Mouse (Mus musculus) G1E-ER4 (cell line): ENCODE data around the gene Ttc29. TPM values are rescaled to one million over a fixed set of nuclear protein-coding genes. Genes with fewer than 3 reads are reported as not detected.

Source experiments
- GATA1 ChIP-seq: IDR thresholded peaks from one replicate; pipeline ENCODE4 v1.8.0; 2012; ENCODE audit warnings: low read length, inconsistent platforms
- polyA plus RNA-seq: library from polyadenylated mRNA; stranded (reverse); fragments of >175 nt; gene quantifications from 2 replicates; pipeline ENCODE4 v1.2.3, GENCODE M21; 2012

The Ttc29 gene
- polyA plus RNA-seq, 1 experiment: not detected

DNA sequence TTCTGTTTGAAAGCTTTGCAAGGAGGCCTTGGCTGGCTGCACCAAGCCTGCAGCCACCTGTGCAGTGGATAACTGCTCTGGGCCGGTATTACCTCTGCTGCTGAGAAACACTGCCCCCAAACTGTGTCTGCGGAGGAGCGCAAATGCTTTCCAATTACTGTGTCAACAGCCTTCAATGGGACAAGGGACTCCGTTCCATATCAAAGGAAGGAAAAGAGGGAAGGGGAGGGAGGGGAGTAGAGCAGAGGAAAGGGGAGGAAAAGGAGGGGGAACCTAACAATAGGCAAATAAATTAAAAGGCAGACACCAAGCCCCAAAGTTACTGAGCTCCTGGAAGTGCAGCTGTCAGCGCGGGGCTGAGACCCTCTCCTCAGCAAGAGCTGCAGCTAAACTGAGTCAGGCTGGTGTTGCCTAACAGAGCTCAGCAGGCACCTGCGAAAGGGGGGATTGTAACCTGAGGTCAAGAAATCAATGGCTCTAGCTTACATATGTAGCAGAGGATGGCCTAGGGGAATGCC is 54.9 kb downstream of the Ttc29 start:
- no peak for TF ChIP-seq GATA1

DNA sequence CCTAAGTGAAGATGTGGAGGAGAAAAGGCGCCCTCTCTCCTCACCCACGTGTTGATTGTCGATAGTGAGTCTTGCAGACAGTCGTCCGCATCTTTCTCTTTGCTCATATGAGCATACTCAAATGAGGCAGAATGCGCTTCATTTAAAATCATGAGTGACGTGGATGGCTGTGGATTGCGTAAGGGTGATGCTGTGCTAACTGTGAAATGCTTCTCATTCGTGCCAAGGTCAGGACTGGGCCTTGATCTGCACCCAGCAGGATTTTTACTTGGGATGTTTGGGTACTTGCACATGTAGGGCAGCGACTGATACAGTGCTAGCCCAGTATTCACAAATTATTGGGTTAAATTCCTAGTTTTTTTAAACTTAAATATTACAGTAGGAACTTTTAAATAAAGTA is 56.2 kb downstream of the Ttc29 start:
- no peak for TF ChIP-seq GATA1

- TF ChIP-seq GATA1: no peak
These were observed 58.3 kb downstream of the Ttc29 start for GRCm38 (mm10) chr8:78271391-78271790.

- TF ChIP-seq GATA1: no peak
These were observed 63.0 kb downstream of the Ttc29 start for GRCm38 (mm10) chr8:78276120-78276519.

- TF ChIP-seq GATA1: no peak
These were observed 64.3 kb downstream of the Ttc29 start for GRCm38 (mm10) chr8:78277411-78277810.

- TF ChIP-seq GATA1: no peak
These were observed 65.5 kb downstream of the Ttc29 start for GRCm38 (mm10) chr8:78278598-78278997.

- TF ChIP-seq GATA1: no peak
These were observed 71.7 kb downstream of the Ttc29 start for GRCm38 (mm10) chr8:78284805-78285204.

DNA sequence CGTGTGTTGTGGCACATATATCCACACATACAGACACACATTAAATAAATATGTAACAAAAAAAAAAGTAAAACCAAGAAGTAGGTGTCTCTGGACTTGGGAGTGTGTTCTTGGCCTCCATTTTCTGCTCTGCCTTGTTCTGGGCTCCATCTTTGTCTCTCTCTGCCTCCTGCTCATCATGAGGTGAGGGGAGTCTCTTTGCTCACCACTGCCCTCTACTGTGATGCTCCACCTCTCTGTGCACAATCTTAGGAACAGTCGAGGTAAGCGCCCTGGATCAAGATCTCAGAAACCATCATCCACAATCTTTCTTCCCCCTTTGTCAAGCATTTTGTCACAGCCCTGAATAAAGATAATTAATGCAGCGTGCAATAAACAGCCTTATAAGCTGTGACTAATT is 72.3 kb downstream of the Ttc29 start:
- no peak for TF ChIP-seq GATA1

- no peak for TF ChIP-seq GATA1
These were observed 76.4 kb downstream of the Ttc29 start for GRCm38 (mm10) chr8:78289374-78289971.

- TF ChIP-seq GATA1: no peak
These were observed 77.2 kb downstream of the Ttc29 start for GRCm38 (mm10) chr8:78290274-78290673.

- TF ChIP-seq GATA1: no peak
These were observed 82.4 kb downstream of the Ttc29 start for GRCm38 (mm10) chr8:78295494-78295893.

- TF ChIP-seq GATA1: no peak
These were observed 90.5 kb downstream of the Ttc29 start for GRCm38 (mm10) chr8:78303579-78303978.

DNA sequence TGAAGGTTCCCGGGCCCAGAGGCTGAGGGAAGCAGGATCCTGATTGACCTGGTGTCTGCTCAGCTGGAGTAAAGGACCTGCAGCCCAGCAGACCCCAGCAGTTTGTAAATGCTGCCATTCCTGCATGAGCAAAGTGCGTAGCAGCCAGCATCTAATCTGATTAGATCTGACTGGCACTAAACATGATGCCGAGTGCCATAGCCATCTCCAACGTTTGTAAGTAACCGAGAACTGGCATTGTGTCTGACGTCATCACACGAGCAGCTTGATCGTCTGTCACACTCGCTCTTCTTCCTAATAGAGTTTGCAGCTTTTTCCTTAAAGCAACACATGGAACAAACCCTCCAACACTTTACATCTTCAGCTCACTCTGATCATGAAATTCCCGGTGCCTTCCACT is 93.5 kb downstream of the Ttc29 start:
- TF ChIP-seq GATA1: no peak

DNA sequence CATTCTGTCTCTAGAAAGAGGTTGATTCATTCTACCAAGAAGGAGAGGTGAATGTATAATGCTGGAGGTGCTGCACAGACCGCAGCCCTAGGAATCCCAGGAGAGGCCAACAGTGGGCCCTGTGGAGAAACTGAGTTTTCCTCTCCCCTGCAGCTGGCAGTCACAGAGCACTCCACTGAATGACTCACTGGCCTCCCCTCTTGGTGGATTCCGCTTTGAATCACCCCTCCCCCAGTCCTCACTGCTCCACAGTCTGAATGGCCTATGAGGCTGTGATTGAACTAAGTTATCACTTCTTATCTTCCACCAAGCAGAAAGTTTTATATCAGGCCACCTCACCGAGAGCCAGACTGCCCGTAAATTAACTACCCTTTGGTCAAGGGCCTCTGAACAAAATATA is 94.0 kb downstream of the Ttc29 start:
- TF ChIP-seq GATA1: no peak

- TF ChIP-seq GATA1: no peak
These were observed 96.4 kb downstream of the Ttc29 start for GRCm38 (mm10) chr8:78309539-78309938.

DNA sequence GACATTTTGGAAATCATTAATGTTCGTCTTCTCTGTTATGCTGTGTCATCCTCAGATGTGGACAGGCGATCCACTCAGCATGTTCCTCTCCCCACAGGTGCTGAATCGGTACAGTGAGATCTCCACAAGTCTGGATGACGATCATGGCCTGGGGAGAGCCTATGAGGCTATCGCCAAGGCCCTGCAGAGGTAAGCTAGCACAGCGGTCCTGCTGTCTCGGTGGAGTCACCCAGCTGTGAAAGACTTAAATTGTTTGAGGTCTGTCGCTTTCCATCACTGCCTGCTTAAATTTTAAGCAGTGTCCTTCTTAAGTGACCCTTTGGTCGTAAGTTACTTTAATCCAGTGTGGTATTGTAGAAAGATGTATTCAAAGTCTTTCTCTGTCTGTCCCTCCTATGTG is 102.5 kb downstream of the Ttc29 start:
- TF ChIP-seq GATA1: no peak

DNA sequence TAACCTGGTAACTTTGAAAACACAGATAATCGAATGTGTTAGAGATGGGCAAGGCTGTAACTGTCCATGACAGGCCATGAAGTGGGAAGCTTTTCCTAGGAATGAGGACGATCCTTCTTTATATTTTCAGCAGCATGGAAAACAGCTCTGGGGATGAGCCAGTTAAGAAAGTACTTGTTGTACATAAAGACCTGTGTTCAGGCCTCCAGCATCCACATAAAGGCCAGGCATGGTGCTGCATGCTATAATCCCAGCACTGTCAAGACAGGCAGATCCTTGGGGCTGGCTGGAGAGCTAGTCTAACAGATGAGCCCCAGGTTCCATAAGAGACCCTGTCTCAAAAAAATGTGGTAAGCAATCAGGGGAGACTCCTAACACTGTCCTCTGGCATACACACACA is 104.6 kb downstream of the Ttc29 start:
- no peak for TF ChIP-seq GATA1

DNA sequence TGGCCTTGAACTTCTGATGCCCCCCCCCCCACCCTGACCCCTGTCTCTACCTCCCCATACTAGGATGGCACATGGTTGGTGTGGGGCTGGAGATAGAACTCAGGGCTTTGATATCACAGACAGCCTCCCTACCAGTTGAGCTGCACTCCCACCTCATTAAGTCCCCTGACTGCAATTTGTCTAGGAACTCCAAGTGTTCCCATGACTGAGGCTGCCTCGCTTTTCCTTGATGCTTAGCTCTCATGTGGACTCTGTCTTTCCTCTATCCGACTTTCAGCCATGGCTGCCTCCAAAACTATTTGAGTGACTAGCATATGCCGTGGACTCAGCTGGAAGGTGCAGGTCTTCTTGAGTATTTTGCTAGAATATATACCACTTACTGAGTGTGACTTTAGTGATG is 110.3 kb downstream of the Ttc29 start:
- TF ChIP-seq GATA1: no peak
